Mouse (Mus musculus): ENCODE results near the gene Ap5m1.

Gene Ap5m1

GRCm38 (mm10) chr14:49128544-49129263 lies 62.8 kb downstream of the Ap5m1 start:
- DNase-seq = no peak

GRCm38 (mm10) chr14:49132391-49132790 lies 66.5 kb downstream of the Ap5m1 start:
- no peak for DNase-seq

GRCm38 (mm10) chr14:49138171-49138570 lies 72.3 kb downstream of the Ap5m1 start:
- DNase-seq = no peak

- DNase-seq = no peak
Observed at GRCm38 (mm10) chr14:49140756-49141155, 74.9 kb downstream of the Ap5m1 start.
